Mouse (Mus musculus): ENCODE data around the gene Krt13.

- TF ChIP-seq CTCF (IDR thresholded peaks at IDR 0.05; ENCODE audit: insufficient read depth, low read length): no peak
- no peak for TF ChIP-seq POLR2A (IDR thresholded peaks at IDR 0.05; ENCODE audit: borderline replicate concordance, extremely low read depth, low read depth, low read length)
Measured at GRCm38 (mm10) chr11:100124901-100125300, 3.5 kb upstream of the Krt13 start.

Data from lung, adult 2 months (tissue).